Mouse (Mus musculus) liver, embryonic 14.5 days (tissue): ENCODE data around the gene Cnot10. TPM values are rescaled to one million over a fixed set of nuclear protein-coding genes. Genes with fewer than 3 reads are reported as not detected.
"Not testable (repeated sequence)": the region's sequence is repeated elsewhere in the genome, so short reads cannot be mapped to it uniquely, and the experiment has no call there.

Experiments
- ATAC-seq: fragments of 200-750 bp; cut with Nextera tagmentation; 2 replicates; pipeline ENCODE4 v1.8.0; 2017; ENCODE audit warnings: moderate number of reproducible peaks, mild to moderate bottlenecking, moderate library complexity; ENCODE audit not compliant: insufficient read depth
- DNase-seq, 3 experiments: peaks; one replicate each; pipeline ENCODE4 v3.0.0-alpha.2; 2012 to 2013; ENCODE audit warnings: low read depth in 3 of 3, low spot score in 3 of 3
- H3K27ac ChIP-seq: fragments of 300-500 bp; sonication (generic); 2 replicates; pipeline ENCODE4 v1.5.1; 2014; ENCODE audit warnings: moderate library complexity, mild to moderate bottlenecking, control low read depth, inconsistent platforms
- H3K27me3 ChIP-seq: fragments of 300-500 bp; sonication (generic); 2 replicates; pipeline ENCODE4 v1.6.1; 2014; ENCODE audit warnings: mild to moderate bottlenecking, low read length, moderate library complexity; ENCODE audit not compliant: control insufficient read depth, insufficient read depth
- H3K36me3 ChIP-seq: fragments of 300-500 bp; sonication (generic); replicated peaks from 2 replicates; pipeline ENCODE4 v1.6.1; 2014; ENCODE audit warnings: low read depth; ENCODE audit not compliant: control insufficient read depth, insufficient read depth
- H3K4me1 ChIP-seq, 2 experiments: fragments of 200-500 bp in 1 of 2; fragments of 300-500 bp in 1 of 2; sonication (generic) in 1 of 2; replicated peaks; 2 replicates each; pipeline ENCODE4 v1.6.1; 2012 to 2014; ENCODE audit warnings: antibody characterized with exemption in 1 of 2, inconsistent platforms in 1 of 2, low read length in 1 of 2; ENCODE audit not compliant: control insufficient read depth in 2 of 2, insufficient read depth in 2 of 2
- H3K4me2 ChIP-seq: fragments of 300-500 bp; sonication (generic); 2 replicates; pipeline ENCODE4 v1.6.1; 2014; ENCODE audit warnings: low read depth, mild to moderate bottlenecking, control low read depth, moderate library complexity
- H3K4me3 ChIP-seq, 2 experiments: fragments of 200-500 bp in 1 of 2; fragments of 300-500 bp in 1 of 2; sonication (generic) in 1 of 2; 2 replicates each; pipeline ENCODE4 v1.5.1; 2012 to 2014; ENCODE audit warnings: low read depth in 2 of 2, low read length in 2 of 2, mild to moderate bottlenecking in 2 of 2, control low read depth in 1 of 2, inconsistent platforms in 1 of 2, moderate library complexity in 1 of 2; ENCODE audit not compliant: insufficient read depth in 1 of 2
- H3K9ac ChIP-seq: fragments of 300-500 bp; sonication (generic); replicated peaks from 2 replicates; pipeline ENCODE4 v1.6.1; 2014; ENCODE audit warnings: mild to moderate bottlenecking, control low read depth, moderate library complexity
- H3K9me3 ChIP-seq: fragments of 300-500 bp; sonication (generic); 2 replicates; pipeline ENCODE4 v1.6.1; 2016; ENCODE audit warnings: low read length, mixed read lengths; ENCODE audit not compliant: control insufficient read depth
- CTCF ChIP-seq: IDR thresholded peaks from 2 replicates; pipeline ENCODE4 v1.5.1; 2016; ENCODE audit warnings: antibody characterized with exemption, low read depth, control low read depth
- EP300 ChIP-seq: IDR thresholded peaks from 2 replicates; pipeline ENCODE4 v1.6.1; 2016; ENCODE audit warnings: antibody characterized with exemption, low read depth
- whole genome bisulfite sequencing: fragments of 180-500 bp; shearing (Covaris S2); extraction: QIAGEN DNeasy Blood & Tissue Kit; methylation state at CpG from one replicate; pipeline ENCODE4 v1.1.7; 2014; ENCODE audit not compliant: insufficient replicate concordance; 5-methylcytosine and 5-hydroxymethylcytosine counted together
- polyA plus RNA-seq, 2 experiments: library from polyadenylated mRNA; depleted of rRNA in 1 of 2; stranded (reverse) in 1 of 2; unstranded in 1 of 2; fragments of >200 nt; fragmentation: Nextera tagmentation in 1 of 2; extraction: Ambion mirVana in 1 of 2; gene quantifications; 2 replicates each; pipeline versions ENCODE4 v1.2.1 to v1.2.3; 2012 to 2014

Cnot10 gene
- polyA plus RNA-seq, 2 experiments: 20.7 to 23.1 TPM

DNA sequence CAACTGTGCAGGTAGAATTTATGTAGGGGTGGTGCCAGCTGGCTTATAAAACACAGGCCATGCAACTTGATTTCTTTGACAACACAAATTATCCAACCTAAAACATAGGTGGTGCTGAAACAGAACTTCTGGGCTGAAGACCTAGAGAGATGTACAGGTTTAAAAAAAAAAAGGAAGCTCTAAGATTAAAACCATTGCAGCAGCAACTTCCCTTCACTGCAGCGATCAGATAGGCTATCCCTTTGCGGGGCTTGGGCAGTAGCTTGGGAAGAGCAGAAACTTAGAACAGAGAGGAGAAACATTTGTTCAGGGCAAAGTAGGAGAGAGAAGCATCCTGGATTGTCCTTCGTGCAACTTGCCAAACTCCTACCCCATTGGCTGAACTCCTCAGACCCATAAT is 16.7 kb upstream of the Cnot10 start:
- Histone ChIP-seq H3K4me1 (no peaks in the 10 kb centered on the region), H3K27me3 (no peaks in the 10 kb centered on the region), H3K4me2 (no peak overlapping the region), H3K36me3 (no peaks in the 10 kb centered on the region), H3K27ac (no peak overlapping the region), H3K9me3 (no peaks in the 10 kb centered on the region), H3K4me3 (no peak overlapping the region), H3K9ac (no peak overlapping the region)
- ATAC-seq (no peak), DNase-seq (no peak)
- TF ChIP-seq EP300 (no peak), CTCF (no peak)
- 26% methylated on average over 3 of the region's 3 CpGs for WGBS

DNA sequence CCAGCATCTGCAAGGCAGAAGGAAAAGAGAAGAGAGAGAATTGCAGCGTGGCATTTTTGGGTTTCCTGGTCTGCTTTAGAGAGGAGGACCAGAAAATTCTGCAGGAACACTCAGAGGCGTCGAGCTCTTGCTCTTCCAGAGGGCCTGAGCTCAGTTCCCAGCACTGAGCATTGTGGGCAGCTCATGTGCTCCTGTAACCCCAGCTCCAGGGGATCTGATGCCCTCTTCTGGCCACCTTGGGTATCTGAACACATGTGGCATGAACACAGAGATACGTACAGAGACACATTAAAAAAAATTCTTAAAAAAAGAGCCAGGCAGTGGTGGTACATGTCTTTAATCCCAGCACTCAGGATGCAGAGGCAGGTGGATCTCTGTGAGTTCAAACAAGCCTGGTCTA is 15.4 kb upstream of the Cnot10 start:
- WGBS: 72% methylated on average over 4 of the region's 4 CpGs
- Histone ChIP-seq H3K9me3 (no peaks in the 10 kb centered on the region), H3K4me3 (no peak overlapping the region), H3K4me2 (no peak overlapping the region), H3K27me3 (no peaks in the 10 kb centered on the region), H3K36me3 (no peaks in the 10 kb centered on the region), H3K4me1 (no peaks in the 10 kb centered on the region), H3K27ac (no peak overlapping the region), H3K9ac (no peak overlapping the region)
- TF ChIP-seq EP300: no peak
- peak; percentile 39; the same call in 1 of the 2 replicates for TF ChIP-seq CTCF
- DNase-seq (no peak), ATAC-seq (no peak)

DNA sequence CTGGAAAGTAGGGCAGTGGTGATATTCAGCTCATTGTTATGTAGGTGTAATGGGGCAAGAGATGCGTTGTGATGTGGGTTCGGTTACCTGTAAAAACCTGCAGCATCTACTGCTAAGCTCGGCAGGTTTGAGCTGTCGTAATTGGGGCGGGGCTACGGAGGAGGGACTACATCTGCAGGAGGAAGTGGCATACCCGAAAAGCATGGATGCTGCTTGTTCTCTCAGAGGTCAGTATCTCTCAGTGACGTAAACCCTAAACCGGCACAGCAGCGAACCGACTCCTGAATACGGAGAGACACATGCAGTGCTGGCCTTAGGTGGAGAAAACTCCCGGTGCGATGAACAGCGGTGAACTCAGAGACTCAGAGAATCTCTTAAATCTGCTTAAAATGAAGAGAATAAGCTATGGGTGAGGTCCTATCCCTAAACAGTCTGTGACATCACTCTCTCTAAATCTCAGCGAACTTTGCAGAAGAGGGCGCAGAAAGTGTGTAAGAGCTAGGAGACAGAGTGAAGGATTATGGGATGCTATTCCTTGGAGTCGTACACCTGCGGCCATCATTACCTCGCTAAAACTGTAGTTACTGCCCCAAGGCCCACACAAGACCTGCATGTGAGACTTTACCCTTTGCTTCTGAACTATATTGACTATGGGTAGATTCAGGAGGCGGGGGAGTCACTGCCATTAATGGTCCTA is 11.1 kb upstream of the Cnot10 start:
- no peak overlapping the region for H3K4me3 ChIP-seq
- 44% methylated on average over 21 of the region's 21 CpGs for WGBS
- H3K36me3 ChIP-seq: no peaks in the 10 kb centered on the region
- no peak overlapping the region for H3K4me2 ChIP-seq
- DNase-seq: no peak
- no peak for TF ChIP-seq CTCF
- no peak for TF ChIP-seq EP300
- H3K27ac ChIP-seq: no peak overlapping the region
- H3K9ac ChIP-seq: no peak overlapping the region
- H3K27me3 ChIP-seq: no peaks in the 10 kb centered on the region
- no peaks in the 10 kb centered on the region for H3K9me3 ChIP-seq
- ATAC-seq: no peak
- H3K4me1 ChIP-seq: no peaks in the 10 kb centered on the region

DNA sequence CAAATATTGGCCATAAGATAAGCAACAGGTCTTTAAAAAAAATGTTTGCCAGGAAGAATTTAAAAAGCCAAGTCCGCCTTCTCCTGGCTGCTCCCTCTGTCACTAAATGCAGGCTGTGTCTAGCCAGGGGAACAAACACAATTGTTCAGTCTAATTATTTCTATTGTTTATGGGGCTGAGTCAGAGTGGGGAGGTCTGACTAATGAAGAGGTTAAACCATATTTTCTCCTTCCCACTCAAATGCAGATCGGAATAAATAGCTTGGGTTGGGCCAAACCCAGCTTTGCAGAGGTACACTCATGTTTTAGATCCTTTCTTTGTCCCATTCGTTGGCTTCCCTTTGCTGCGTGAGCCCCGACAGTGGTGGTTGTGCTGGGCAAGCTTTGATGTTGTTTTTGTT is 9.4 kb upstream of the Cnot10 start:
- Histone ChIP-seq H3K4me1 (no peaks in the 10 kb centered on the region), H3K9me3 (no peaks in the 10 kb centered on the region), H3K27ac (no peak overlapping the region), H3K4me2 (no peak overlapping the region), H3K4me3 (no peak overlapping the region), H3K27me3 (no peaks in the 10 kb centered on the region), H3K9ac (no peak overlapping the region), H3K36me3 (no peaks in the 10 kb centered on the region)
- 57% methylated on average over 5 of the region's 5 CpGs for WGBS
- ATAC-seq (no peak), DNase-seq (no peak)
- TF ChIP-seq CTCF (no peak), EP300 (no peak)

DNA sequence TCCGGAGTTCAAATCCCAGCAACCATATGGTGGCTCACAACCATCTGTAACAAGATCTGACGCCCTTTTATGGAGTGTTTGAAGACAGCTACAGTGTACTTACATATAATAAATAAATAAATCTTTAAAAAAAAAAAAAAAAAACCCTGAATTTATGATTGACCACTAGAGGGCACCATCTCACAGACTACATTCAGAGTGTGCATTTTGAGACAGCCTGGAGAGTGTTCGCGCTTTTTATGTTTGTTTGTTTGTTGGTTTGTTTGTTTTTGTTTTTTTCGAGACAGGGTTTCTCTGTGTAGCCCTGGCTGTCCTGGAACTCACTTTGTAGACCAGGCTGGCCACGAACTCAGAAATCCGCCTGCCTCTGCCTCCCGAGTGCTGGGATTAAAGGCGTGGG is 8.5 kb upstream of the Cnot10 start:
- not testable (repeated sequence) for H3K4me2 ChIP-seq, H3K4me3 ChIP-seq, H3K9me3 ChIP-seq, H3K9ac ChIP-seq, H3K36me3 ChIP-seq, ATAC-seq, H3K27ac ChIP-seq, H3K4me1 ChIP-seq, H3K27me3 ChIP-seq
- peak; percentile 67 for TF ChIP-seq CTCF
- 40% methylated on average over 8 of the region's 9 CpGs for WGBS
- DNase-seq: peak in 2 of 3 experiments; percentile 17
